Mouse (Mus musculus): ENCODE results near the gene Pou3f3. TPM values are rescaled to one million over a fixed set of nuclear protein-coding genes. Genes with fewer than 3 reads are reported as not detected.

The Pou3f3 gene
- total RNA-seq (2023; ENCODE audit: inconsistent age): not detected in 4 replicates

DNA sequence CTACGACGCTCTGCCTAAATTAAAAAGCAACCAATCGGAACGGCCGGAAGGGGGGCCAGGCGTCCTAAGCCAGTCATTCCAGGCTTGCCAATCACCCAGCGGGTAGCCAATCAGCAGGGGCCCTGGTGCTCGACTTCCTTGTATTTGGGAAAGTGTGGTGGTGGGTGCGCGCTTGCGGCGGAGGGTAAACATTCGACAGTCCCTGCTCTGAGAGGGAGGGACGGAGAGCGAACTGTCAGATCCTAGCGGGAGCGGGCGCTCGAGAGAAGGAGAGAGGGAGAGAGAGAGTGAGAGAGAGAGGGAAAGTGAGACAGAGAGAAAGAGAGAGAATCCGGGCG is at the start of gene Pou3f3:
Pou3f3 (plus strand) TSS at position 191 of the 338 bp plus-strand sequence.

Other genes starting within 250 kb of the Pou3f3 start
- 38.7 to 47.7 TPM (median 44.2 TPM) in 4 replicates for gene Mrps9, start 155.5 kb downstream of the Pou3f3 start, total RNA-seq (2023; ENCODE audit: inconsistent age)

Data from B cell, adult (primary cell).